Mouse (Mus musculus) liver, adult 10 weeks (tissue): ENCODE measurements around the gene Wnt8b. TPM values are rescaled to one million over a fixed set of nuclear protein-coding genes. Genes with fewer than 3 reads are reported as not detected.

Experiments
- polyA plus RNA-seq: library from polyadenylated mRNA; stranded (reverse); fragments of 350-450 nt; fragmentation: Illumina TruSeq; extraction: RNeasy Lipid Tissue Mini Kit (QIAGEN cat#74804); gene quantifications from one replicate; pipeline ENCODE4 v1.2.3, GENCODE M21; 2014; ENCODE audit warnings: low read depth, low replicate concordance

Gene Wnt8b
- polyA plus RNA-seq = not detected

DNA sequence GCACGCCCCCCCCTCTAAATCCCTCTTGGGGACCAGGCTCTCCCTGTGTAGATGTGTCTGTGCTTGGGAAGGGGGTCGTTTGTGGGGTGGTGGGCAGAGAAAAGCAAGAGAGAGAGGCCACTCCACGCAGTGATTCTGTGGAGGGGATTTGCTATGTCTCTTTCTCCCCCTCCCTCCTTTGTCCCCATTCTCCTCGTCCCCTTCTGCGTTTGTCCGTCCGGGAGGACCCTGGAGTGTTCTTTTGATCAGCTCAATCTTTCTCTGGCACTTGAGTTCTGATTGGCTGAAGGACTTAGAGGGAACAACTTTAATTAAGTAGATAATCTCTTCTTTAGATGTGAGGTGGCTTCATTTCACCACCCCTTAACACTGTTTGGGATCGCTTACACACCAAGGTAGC, at the start of gene Wnt8b:
Wnt8b (plus strand) TSS at position 345 of the 400 bp plus-strand sequence.

DNA sequence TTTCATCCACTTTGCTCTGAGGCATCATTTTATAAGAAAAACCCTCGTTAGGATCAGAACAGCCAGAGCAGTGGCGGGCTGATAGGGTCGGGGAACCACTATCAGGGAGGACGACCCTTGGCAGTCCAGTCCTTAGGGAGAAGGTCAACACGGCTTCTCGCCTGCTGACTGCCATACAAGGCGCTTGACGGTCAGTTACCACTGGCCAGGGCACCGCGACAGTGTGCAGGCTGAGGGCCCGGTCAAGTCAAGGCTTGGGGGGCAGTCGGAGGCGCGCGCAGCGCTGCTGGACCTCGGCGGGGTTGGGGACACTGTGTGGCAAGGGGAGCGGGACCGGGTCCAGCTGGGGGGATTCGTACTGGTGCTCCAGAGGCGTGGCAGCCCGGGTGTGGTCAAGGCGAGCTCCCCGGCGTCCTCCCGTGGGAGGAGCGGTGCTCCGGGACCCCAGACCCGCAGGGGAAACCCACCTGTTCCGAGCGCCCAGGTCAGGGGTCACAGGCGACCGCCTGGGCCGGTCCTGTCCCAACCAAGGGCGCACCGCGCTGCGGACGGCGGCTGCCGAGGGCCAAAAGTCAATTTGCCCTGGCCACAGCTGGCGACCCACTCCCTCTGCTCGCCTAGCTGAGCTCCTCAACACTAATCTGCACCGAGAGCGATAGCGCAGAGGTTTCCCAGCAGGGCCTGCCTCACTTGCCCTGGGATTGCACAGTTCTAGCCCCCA, 52.2 kb downstream of the Wnt8b start, which contains the start of gene Sec31b:
Sec31b (minus strand) TSS at position 544 of the 721 bp plus-strand sequence.

GRCm38 (mm10) chr19:44552731-44553130, 59.5 kb downstream of the Wnt8b start, which contains the start of gene Gm20538:
Gene Gm20538 (minus strand): TSS chr19:44552831.

GRCm38 (mm10) chr19:44554861-44555590, 61.8 kb downstream of the Wnt8b start, which contains the start of gene Ndufb8:
Gene Ndufb8 (minus strand): TSS chr19:44555440.

DNA sequence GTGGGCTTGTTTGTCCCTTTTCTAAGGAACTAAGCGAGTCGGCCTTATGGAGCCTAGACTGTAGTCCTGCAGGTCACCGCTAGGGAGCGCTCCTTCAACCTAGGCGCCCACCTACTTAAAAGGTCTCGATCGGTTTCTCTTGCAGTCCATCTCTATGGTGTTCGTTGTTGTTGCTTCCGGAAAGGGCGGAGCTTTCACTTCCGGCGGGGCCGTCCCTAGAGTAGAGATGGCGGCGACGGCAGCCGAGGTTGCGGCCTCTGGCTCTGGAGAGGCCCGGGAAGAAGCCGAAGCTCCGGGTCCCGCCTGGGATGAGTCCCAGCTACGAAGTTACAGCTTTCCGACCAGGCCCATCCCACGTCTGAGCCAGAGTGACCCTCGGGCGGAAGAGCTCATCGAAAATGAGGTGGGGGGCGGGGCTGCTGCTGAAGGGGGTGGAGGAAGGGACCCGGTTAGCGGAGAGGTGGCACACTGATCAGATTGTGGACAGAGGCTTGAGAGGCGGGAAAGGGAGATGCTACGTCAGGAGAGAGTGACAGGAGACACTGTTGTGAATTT, 69.5 kb downstream of the Wnt8b start, which contains the start of gene Hif1an:
Hif1an (plus strand) TSS at position 199 of the 555 bp plus-strand sequence.

Other genes starting within 250 kb of the Wnt8b start
- 3.6 TPM for gene Scd2, start 199.8 kb upstream of the Wnt8b start, polyA plus RNA-seq
- not detected for gene Scd4, start 160.4 kb upstream of the Wnt8b start, polyA plus RNA-seq
- 1,950 TPM for gene Scd1, start 85.6 kb upstream of the Wnt8b start, polyA plus RNA-seq
- 0.24 TPM for gene Sec31b, start 52.4 kb downstream of the Wnt8b start, polyA plus RNA-seq
- gene Gm20538, start 59.4 kb downstream of the Wnt8b start, polyA plus RNA-seq = not detected
- gene Ndufb8, start 62.0 kb downstream of the Wnt8b start, polyA plus RNA-seq = 102 TPM
- gene Hif1an, start 69.4 kb downstream of the Wnt8b start, polyA plus RNA-seq = 6.3 TPM